Mouse (Mus musculus) liver, embryonic 14.5 days (tissue): ENCODE data around the gene Spcs3. TPM values are rescaled to one million over a fixed set of nuclear protein-coding genes. Genes with fewer than 3 reads are reported as not detected.

Experiments
- ATAC-seq: fragments of 200-750 bp; cut with Nextera tagmentation; 2 replicates; pipeline ENCODE4 v1.8.0; 2017; ENCODE audit warnings: moderate number of reproducible peaks, mild to moderate bottlenecking, moderate library complexity; ENCODE audit not compliant: insufficient read depth
- DNase-seq, 3 experiments: peaks; one replicate each; pipeline ENCODE4 v3.0.0-alpha.2; 2012 to 2013; ENCODE audit warnings: low read depth in 3 of 3, low spot score in 3 of 3
- H3K27ac ChIP-seq: fragments of 300-500 bp; sonication (generic); 2 replicates; pipeline ENCODE4 v1.5.1; 2014; ENCODE audit warnings: moderate library complexity, mild to moderate bottlenecking, control low read depth, inconsistent platforms
- H3K27me3 ChIP-seq: fragments of 300-500 bp; sonication (generic); 2 replicates; pipeline ENCODE4 v1.6.1; 2014; ENCODE audit warnings: mild to moderate bottlenecking, low read length, moderate library complexity; ENCODE audit not compliant: control insufficient read depth, insufficient read depth
- H3K36me3 ChIP-seq: fragments of 300-500 bp; sonication (generic); replicated peaks from 2 replicates; pipeline ENCODE4 v1.6.1; 2014; ENCODE audit warnings: low read depth; ENCODE audit not compliant: control insufficient read depth, insufficient read depth
- H3K4me1 ChIP-seq, 2 experiments: fragments of 200-500 bp in 1 of 2; fragments of 300-500 bp in 1 of 2; sonication (generic) in 1 of 2; replicated peaks; 2 replicates each; pipeline ENCODE4 v1.6.1; 2012 to 2014; ENCODE audit warnings: antibody characterized with exemption in 1 of 2, inconsistent platforms in 1 of 2, low read length in 1 of 2; ENCODE audit not compliant: control insufficient read depth in 2 of 2, insufficient read depth in 2 of 2
- H3K4me2 ChIP-seq: fragments of 300-500 bp; sonication (generic); 2 replicates; pipeline ENCODE4 v1.6.1; 2014; ENCODE audit warnings: low read depth, mild to moderate bottlenecking, control low read depth, moderate library complexity
- H3K4me3 ChIP-seq, 2 experiments: fragments of 200-500 bp in 1 of 2; fragments of 300-500 bp in 1 of 2; sonication (generic) in 1 of 2; 2 replicates each; pipeline ENCODE4 v1.5.1; 2012 to 2014; ENCODE audit warnings: low read depth in 2 of 2, low read length in 2 of 2, mild to moderate bottlenecking in 2 of 2, control low read depth in 1 of 2, inconsistent platforms in 1 of 2, moderate library complexity in 1 of 2; ENCODE audit not compliant: insufficient read depth in 1 of 2
- H3K9ac ChIP-seq: fragments of 300-500 bp; sonication (generic); replicated peaks from 2 replicates; pipeline ENCODE4 v1.6.1; 2014; ENCODE audit warnings: mild to moderate bottlenecking, control low read depth, moderate library complexity
- H3K9me3 ChIP-seq: fragments of 300-500 bp; sonication (generic); 2 replicates; pipeline ENCODE4 v1.6.1; 2016; ENCODE audit warnings: low read length, mixed read lengths; ENCODE audit not compliant: control insufficient read depth
- CTCF ChIP-seq: IDR thresholded peaks from 2 replicates; pipeline ENCODE4 v1.5.1; 2016; ENCODE audit warnings: antibody characterized with exemption, low read depth, control low read depth
- EP300 ChIP-seq: IDR thresholded peaks from 2 replicates; pipeline ENCODE4 v1.6.1; 2016; ENCODE audit warnings: antibody characterized with exemption, low read depth
- WGBS: fragments of 180-500 bp; shearing (Covaris S2); extraction: QIAGEN DNeasy Blood & Tissue Kit; methylation state at CpG from one replicate; pipeline ENCODE4 v1.1.7; 2014; ENCODE audit not compliant: insufficient replicate concordance; 5-methylcytosine and 5-hydroxymethylcytosine counted together
- polyA plus RNA-seq, 2 experiments: library from polyadenylated mRNA; depleted of rRNA in 1 of 2; stranded (reverse) in 1 of 2; unstranded in 1 of 2; fragments of >200 nt; fragmentation: Nextera tagmentation in 1 of 2; extraction: Ambion mirVana in 1 of 2; gene quantifications; 2 replicates each; pipeline versions ENCODE4 v1.2.1 to v1.2.3; 2012 to 2014

The Spcs3 gene
- polyA plus RNA-seq, 2 experiments, result 19.9 to 65.6 TPM

- ATAC-seq (peak; percentile 65), DNase-seq (no peak)
- TF ChIP-seq CTCF (peak; percentile 19; the same call in 1 of the 2 replicates), EP300 (no peak)
- H3K4me1 ChIP-seq, result peaks cover 7 to 28% of the 10 kb centered on the region in 2 experiments
- no peaks in the 10 kb centered on the region for H3K36me3 ChIP-seq
- WGBS, result 12% methylated on average over 10 of the region's 10 CpGs
- H3K9ac ChIP-seq, result no peak overlapping the region
- H3K4me2 ChIP-seq, result peak overlapping the region; percentile 59
- peak overlapping the region; percentile 6 to 9; a peak in 1 of 4 replicates for H3K4me3 ChIP-seq
- no peaks in the 10 kb centered on the region for H3K9me3 ChIP-seq
- H3K27ac ChIP-seq, result no peak overlapping the region
- no peaks in the 10 kb centered on the region for H3K27me3 ChIP-seq
These were observed 20.5 kb downstream of the Spcs3 start for GRCm38 (mm10) chr8:54509221-54509721.

- H3K36me3 ChIP-seq, result no peaks in the 10 kb centered on the region
- no peaks in the 10 kb centered on the region for H3K27me3 ChIP-seq
- peaks cover 7 to 28% of the 10 kb centered on the region in 2 experiments for H3K4me1 ChIP-seq
- peak overlapping the region; percentile 59 for H3K4me2 ChIP-seq
- WGBS, result 3% methylated on average over 10 of the region's 11 CpGs
- TF ChIP-seq CTCF, result no peak
- TF ChIP-seq EP300, result no peak
- DNase-seq, result no peak
- peak overlapping the region; percentile 3 to 14; a peak in 1 of 4 replicates for H3K4me3 ChIP-seq
- no peak overlapping the region for H3K27ac ChIP-seq
- no peaks in the 10 kb centered on the region for H3K9me3 ChIP-seq
- ATAC-seq, result peak; percentile 19
- no peak overlapping the region for H3K9ac ChIP-seq
These were observed 21.0 kb downstream of the Spcs3 start for GRCm38 (mm10) chr8:54508814-54509213.

DNA sequence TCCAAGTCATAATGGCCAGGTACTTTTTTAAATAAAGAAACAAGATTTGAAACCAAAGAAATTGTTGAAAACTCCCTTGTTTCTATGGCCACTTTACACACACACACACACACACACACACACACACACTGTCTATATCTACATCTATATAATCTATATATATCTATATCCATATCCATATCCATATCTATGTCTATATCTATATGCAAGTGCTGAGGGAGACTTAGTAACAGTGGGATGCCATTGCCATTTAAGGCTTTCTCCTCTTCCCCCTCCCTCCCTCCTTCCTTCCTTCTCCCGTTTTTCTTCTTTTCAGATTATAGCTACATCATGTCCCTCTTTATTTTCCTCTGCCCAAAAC is 21.7 kb downstream of the Spcs3 start:
- WGBS, result 13% methylated on average over 1 of the region's 1 CpGs
- no peak for ATAC-seq
- H3K9ac ChIP-seq, result no peak overlapping the region

DNA sequence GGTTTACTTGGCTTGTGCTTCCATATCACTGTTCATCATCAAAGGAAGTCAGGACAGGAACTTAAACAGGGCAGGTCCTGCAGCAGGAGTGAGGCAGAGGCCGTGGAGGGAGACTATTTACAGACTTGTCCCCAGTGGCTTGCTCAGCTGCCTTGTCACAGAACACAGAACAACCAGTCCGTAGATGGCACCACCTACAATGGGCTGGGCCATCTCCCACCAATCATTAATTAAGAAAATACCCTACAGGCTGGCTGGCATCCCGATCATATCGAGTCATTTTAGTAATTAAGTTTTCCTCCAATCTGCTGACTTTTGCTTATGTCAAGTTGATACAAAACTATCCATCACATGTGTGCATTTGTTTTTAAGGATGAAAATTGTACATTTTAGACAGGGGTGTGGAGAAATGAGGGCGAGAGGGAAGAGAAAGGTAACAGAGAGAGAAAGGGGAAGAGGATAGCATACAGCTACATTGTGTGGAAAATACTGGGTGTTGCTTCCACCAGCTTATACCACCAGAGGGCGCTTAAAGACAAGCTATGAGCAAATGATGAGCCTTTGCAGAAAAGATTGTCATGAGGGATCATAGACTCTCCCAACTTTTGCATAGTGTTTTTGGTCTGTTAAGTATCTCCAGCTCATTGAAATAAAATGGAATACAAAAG is 22.2 kb downstream of the Spcs3 start:
- Histone ChIP-seq H3K27ac (no peak overlapping the region), H3K4me3 (no peak overlapping the region), H3K36me3 (no peaks in the 10 kb centered on the region), H3K27me3 (no peaks in the 10 kb centered on the region), H3K4me1 (peaks cover 7 to 28% of the 10 kb centered on the region in 2 experiments), H3K9ac (no peak overlapping the region), H3K4me2 (no peak overlapping the region), H3K9me3 (no peaks in the 10 kb centered on the region)
- DNase-seq, result peak in 2 of 3 experiments; percentile 51 to 52
- TF ChIP-seq CTCF (peak; percentile 78), EP300 (no peak)
- ATAC-seq, result peak; percentile 42; the same call in 1 of the 2 replicates
- WGBS, result 17% methylated on average over 6 of the region's 6 CpGs

More for the DNA sequence above, 21.7 kb downstream of the Spcs3 start:
- Histone ChIP-seq H3K4me3 (no peak overlapping the region), H3K4me1 (peaks cover 7 to 28% of the 10 kb centered on the region in 2 experiments), H3K36me3 (no peaks in the 10 kb centered on the region), H3K9me3 (no peaks in the 10 kb centered on the region), H3K27ac (no peak overlapping the region), H3K4me2 (no peak overlapping the region), H3K27me3 (no peaks in the 10 kb centered on the region)
- DNase-seq, result no peak
- TF ChIP-seq EP300 (no peak), CTCF (no peak)

- no peak for TF ChIP-seq CTCF
- no peak for TF ChIP-seq EP300
- Histone ChIP-seq H3K4me1 (peaks cover 0 to 15% of the 10 kb centered on the region in 2 experiments; a peak in 2 of 4 replicates), H3K9ac (no peak overlapping the region), H3K36me3 (no peaks in the 10 kb centered on the region), H3K27me3 (no peaks in the 10 kb centered on the region), H3K4me2 (no peak overlapping the region), H3K27ac (no peak overlapping the region), H3K9me3 (no peaks in the 10 kb centered on the region), H3K4me3 (no peak overlapping the region)
- 35% methylated on average over 2 of the region's 2 CpGs for WGBS
- no peak for DNase-seq
- ATAC-seq, result no peak
These were observed 24.7 kb downstream of the Spcs3 start for GRCm38 (mm10) chr8:54505060-54505459.
